Mouse (Mus musculus) myocyte (in vitro differentiated cells): ENCODE data around the gene Wdcp. TPM values are rescaled to one million over a fixed set of nuclear protein-coding genes. Genes with fewer than 3 reads are reported as not detected.
A peak's percentile ranks its signal among the peaks of the same experiment; 100 is the strongest.

Experiments used
- H3K27me3 ChIP-seq: one replicate; pipeline ENCODE4 v1.6.1; 2011; ENCODE audit not compliant: control insufficient read depth, insufficient read depth, insufficient read length
- H3K36me3 ChIP-seq: one replicate; pipeline ENCODE4 v1.6.1; 2011; ENCODE audit not compliant: control insufficient read depth, insufficient read depth
- H3K4me2 ChIP-seq: one replicate; pipeline ENCODE4 v1.6.1; 2011; ENCODE audit warnings: low read depth, control low read depth
- H3K4me3 ChIP-seq: one replicate; pipeline ENCODE4 v1.5.1; 2011; ENCODE audit warnings: mild to moderate bottlenecking, control low read depth, moderate library complexity
- H3K79me2 ChIP-seq: one replicate; pipeline ENCODE4 v1.6.1; 2011; ENCODE audit not compliant: control insufficient read depth, insufficient read depth
- H3ac ChIP-seq: one replicate; pipeline ENCODE4 v1.6.1; 2011; ENCODE audit not compliant: control insufficient read depth, insufficient read length
- CEBPB ChIP-seq: IDR thresholded peaks from 2 replicates; pipeline ENCODE4 v1.6.1; 2011; ENCODE audit warnings: mild to moderate bottlenecking, moderate library complexity; ENCODE audit not compliant: poor library complexity, insufficient read depth, severe bottlenecking
- E2F4 ChIP-seq: IDR thresholded peaks from one replicate; pipeline ENCODE4 v1.6.1; 2011; ENCODE audit warnings: mild to moderate bottlenecking, control low read depth, moderate library complexity; ENCODE audit not compliant: insufficient read depth
- MAX ChIP-seq: IDR thresholded peaks from one replicate; pipeline ENCODE4 v1.6.1; 2011; ENCODE audit warnings: low read depth, mild to moderate bottlenecking, control low read depth
- MYOD1 ChIP-seq, 3 experiments: IDR thresholded peaks; one replicate each; pipeline ENCODE4 v1.6.1; 2011; ENCODE audit warnings: control low read depth in 2 of 3, low read depth in 2 of 3, mild to moderate bottlenecking in 2 of 3, moderate library complexity in 1 of 3; ENCODE audit not compliant: insufficient read length in 2 of 3, control insufficient read depth in 1 of 3
- MYOG ChIP-seq, 3 experiments: IDR thresholded peaks; one replicate each; pipeline ENCODE4 v1.6.1; 2011; ENCODE audit warnings: control low read depth in 2 of 3, low read depth in 2 of 3, mild to moderate bottlenecking in 2 of 3; ENCODE audit not compliant: insufficient read length in 2 of 3, control insufficient read depth in 1 of 3, insufficient read depth in 1 of 3
- POLR2A ChIP-seq: IDR thresholded peaks from one replicate; pipeline ENCODE4 v1.6.1; 2011; ENCODE audit warnings: low read depth, mild to moderate bottlenecking, control low read depth, moderate library complexity; ENCODE audit not compliant: insufficient read length
- POLR2AphosphoS2 ChIP-seq: IDR thresholded peaks from one replicate; pipeline ENCODE4 v1.6.1; 2011; ENCODE audit warnings: low read depth, control low read depth; ENCODE audit not compliant: insufficient read length
- REST ChIP-seq: IDR thresholded peaks from one replicate; pipeline ENCODE4 v1.6.1; 2011; ENCODE audit warnings: mild to moderate bottlenecking, control low read depth, moderate library complexity; ENCODE audit not compliant: insufficient read depth, insufficient read length
- SRF ChIP-seq: IDR thresholded peaks from one replicate; pipeline ENCODE4 v1.6.1; 2011; ENCODE audit warnings: low read depth; ENCODE audit not compliant: control insufficient read depth, insufficient read length
- TCF12 ChIP-seq: IDR thresholded peaks from one replicate; pipeline ENCODE4 v1.6.1; 2011; ENCODE audit warnings: mild to moderate bottlenecking, control low read depth; ENCODE audit not compliant: poor library complexity, insufficient read depth, severe bottlenecking
- TCF3 ChIP-seq: IDR thresholded peaks from one replicate; pipeline ENCODE4 v1.6.1; 2011; ENCODE audit warnings: low read depth, control low read depth; ENCODE audit not compliant: insufficient read length
- USF1 ChIP-seq: IDR thresholded peaks from one replicate; pipeline ENCODE4 v1.6.1; 2011; ENCODE audit warnings: low read depth, mild to moderate bottlenecking, control low read depth, moderate library complexity
- polyA plus RNA-seq: library from polyadenylated mRNA; unstranded; fragments of >200 nt; fragmentation: generic; extraction: Trizol; gene quantifications from one replicate; pipeline ENCODE4 v1.2.1, GENCODE M21; 2012; ENCODE audit warnings: missing spikeins

The Wdcp gene
- polyA plus RNA-seq, 1 experiment: 8.3 TPM

- H3K4me2 ChIP-seq: no peak overlapping the region
- no peaks in the 10 kb centered on the region for H3K36me3 ChIP-seq
- TF ChIP-seq MYOG (IDR thresholded peaks at IDR 0.05; ENCODE audit: control insufficient read depth in 1 of 3, insufficient read depth in 1 of 3, insufficient read length in 2 of 3, low read depth in 2 of 3) (no peak), REST (no peak), USF1 (no peak), MAX (no peak), POLR2A (no peak)
- H3K27me3 ChIP-seq: no peaks in the 10 kb centered on the region
- H3ac ChIP-seq: no peak overlapping the region
- H3K4me3 ChIP-seq: no peak overlapping the region
- no peaks in the 10 kb centered on the region for H3K79me2 ChIP-seq
Measured at GRCm38 (mm10) chr12:4868924-4869323, 25.8 kb downstream of the Wdcp start.

GRCm38 (mm10) chr12:4871260-4871659 is 28.2 kb downstream of the Wdcp start:
- H3K36me3 ChIP-seq: no peaks in the 10 kb centered on the region
- no peaks in the 10 kb centered on the region for H3K27me3 ChIP-seq
- no peak overlapping the region for H3K4me3 ChIP-seq
- H3K4me2 ChIP-seq: no peak overlapping the region
- TF ChIP-seq REST (no peak), MYOD1 (IDR thresholded peaks at IDR 0.05; ENCODE audit: control insufficient read depth in 1 of 3, insufficient read length in 2 of 3, low read depth in 2 of 3) (no peak), MYOG (IDR thresholded peaks at IDR 0.05; ENCODE audit: control insufficient read depth in 1 of 3, insufficient read depth in 1 of 3, insufficient read length in 2 of 3, low read depth in 2 of 3) (no peak), POLR2A (no peak), POLR2AphosphoS2 (no peak), TCF3 (no peak), CEBPB (no peak), USF1 (no peak), E2F4 (no peak), TCF12 (no peak), SRF (no peak), MAX (no peak)
- no peaks in the 10 kb centered on the region for H3K79me2 ChIP-seq
- no peak overlapping the region for H3ac ChIP-seq

GRCm38 (mm10) chr12:4872273-4872672 is 29.2 kb downstream of the Wdcp start:
- H3K4me2 ChIP-seq: no peak overlapping the region
- no peaks in the 10 kb centered on the region for H3K36me3 ChIP-seq
- TF ChIP-seq TCF3 (no peak), POLR2AphosphoS2 (no peak), MYOG (IDR thresholded peaks at IDR 0.05; ENCODE audit: control insufficient read depth in 1 of 3, insufficient read depth in 1 of 3, insufficient read length in 2 of 3, low read depth in 2 of 3) (no peak), TCF12 (no peak), CEBPB (no peak), MAX (no peak), MYOD1 (IDR thresholded peaks at IDR 0.05; ENCODE audit: control insufficient read depth in 1 of 3, insufficient read length in 2 of 3, low read depth in 2 of 3) (no peak), SRF (no peak), POLR2A (no peak), USF1 (no peak), REST (no peak), E2F4 (no peak)
- H3K4me3 ChIP-seq: no peak overlapping the region
- H3K79me2 ChIP-seq: no peaks in the 10 kb centered on the region
- H3K27me3 ChIP-seq: no peaks in the 10 kb centered on the region
- no peak overlapping the region for H3ac ChIP-seq

GRCm38 (mm10) chr12:4872983-4873477 is 29.9 kb downstream of the Wdcp start:
- H3K4me2 ChIP-seq: no peak overlapping the region
- no peaks in the 10 kb centered on the region for H3K79me2 ChIP-seq
- no peak overlapping the region for H3K4me3 ChIP-seq
- no peak overlapping the region for H3ac ChIP-seq
- no peaks in the 10 kb centered on the region for H3K36me3 ChIP-seq
- no peaks in the 10 kb centered on the region for H3K27me3 ChIP-seq
- TF ChIP-seq SRF (no peak), MYOD1 (IDR thresholded peaks at IDR 0.05; ENCODE audit: control insufficient read depth in 1 of 3, insufficient read length in 2 of 3, low read depth in 2 of 3) (no peak)

DNA sequence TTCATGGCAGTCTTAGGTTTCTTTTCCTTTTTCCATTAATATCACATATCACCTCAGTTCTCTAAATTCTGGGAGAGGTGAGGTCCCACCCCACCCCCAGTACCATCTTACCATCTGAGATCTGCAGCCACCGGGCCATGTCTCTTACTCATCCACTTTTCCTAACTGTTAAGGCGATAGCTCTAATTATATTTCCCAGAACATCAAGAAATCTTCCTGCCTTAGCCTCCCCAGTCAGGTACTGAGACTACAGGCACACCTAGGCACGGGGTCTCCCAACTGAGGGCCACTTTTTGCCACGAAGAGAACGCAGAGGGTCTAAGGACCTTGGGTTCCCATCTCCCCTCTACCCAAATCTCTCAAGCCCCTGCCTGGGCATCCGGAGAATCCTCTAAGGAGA is 30.4 kb downstream of the Wdcp start:
- Histone ChIP-seq H3ac (no peak overlapping the region), H3K36me3 (no peaks in the 10 kb centered on the region), H3K27me3 (no peaks in the 10 kb centered on the region), H3K79me2 (no peaks in the 10 kb centered on the region), H3K4me3 (no peak overlapping the region), H3K4me2 (peak overlapping the region; percentile 74)
- TF ChIP-seq MYOD1 (IDR thresholded peaks at IDR 0.05; ENCODE audit: control insufficient read depth in 1 of 3, insufficient read length in 2 of 3, low read depth in 2 of 3): no peak
- TF ChIP-seq POLR2AphosphoS2: no peak
- no peak for TF ChIP-seq MYOG (IDR thresholded peaks at IDR 0.05; ENCODE audit: control insufficient read depth in 1 of 3, insufficient read depth in 1 of 3, insufficient read length in 2 of 3, low read depth in 2 of 3)
- no peak for TF ChIP-seq POLR2A
- no peak for TF ChIP-seq MAX
- no peak for TF ChIP-seq REST
- no peak for TF ChIP-seq TCF12
- TF ChIP-seq TCF3: no peak
- TF ChIP-seq USF1: no peak
- no peak for TF ChIP-seq E2F4
- no peak for TF ChIP-seq CEBPB
- no peak for TF ChIP-seq SRF
